Mouse (Mus musculus): ENCODE measurements at regions not wholly inside any gene's neighbourhood (a gene's known extent, or its start where the extent isn't known, plus 50 kb on each side); places are given as distances from the start of the nearest gene placed in this dataset.

DNA sequence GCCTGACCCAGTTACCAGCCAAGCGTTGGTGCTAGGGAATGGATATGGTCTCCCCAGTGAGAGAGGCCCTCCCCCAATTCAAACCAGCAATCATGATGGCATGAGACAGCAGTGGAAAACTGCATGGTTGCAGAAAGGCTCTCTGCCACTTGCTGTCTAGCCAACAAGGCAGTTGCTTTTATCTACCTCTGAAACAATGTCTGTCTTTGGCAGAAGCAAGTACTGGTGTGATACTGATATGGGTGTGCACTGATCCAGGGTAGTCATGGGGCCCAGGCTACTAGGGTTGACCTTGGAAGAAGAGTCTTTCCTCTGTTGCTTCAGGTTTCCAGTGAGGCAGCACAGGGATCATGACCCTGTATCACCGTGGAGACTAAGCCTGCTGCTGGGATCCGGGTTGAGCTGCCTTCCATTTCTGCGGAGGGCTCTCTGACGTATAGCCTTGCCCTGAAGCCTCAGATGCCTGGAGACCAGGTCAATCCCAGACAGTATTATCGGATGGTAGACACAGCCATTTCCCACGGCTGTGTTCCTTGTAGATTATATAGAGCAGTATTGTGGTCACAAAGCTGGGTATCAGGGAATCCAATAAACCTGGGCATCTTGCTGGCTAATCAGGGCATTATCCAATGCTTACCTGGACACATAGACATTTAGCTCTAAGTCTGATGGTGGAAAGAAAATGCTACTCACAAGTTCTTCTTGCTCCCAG lies 101.5 kb upstream of the Klf13 start:
- H3K4me1 ChIP-seq (replicated peaks), result no peaks in the 10 kb centered on the region
- 89% methylated on average over 7 of the region's 7 CpGs for WGBS

DNA sequence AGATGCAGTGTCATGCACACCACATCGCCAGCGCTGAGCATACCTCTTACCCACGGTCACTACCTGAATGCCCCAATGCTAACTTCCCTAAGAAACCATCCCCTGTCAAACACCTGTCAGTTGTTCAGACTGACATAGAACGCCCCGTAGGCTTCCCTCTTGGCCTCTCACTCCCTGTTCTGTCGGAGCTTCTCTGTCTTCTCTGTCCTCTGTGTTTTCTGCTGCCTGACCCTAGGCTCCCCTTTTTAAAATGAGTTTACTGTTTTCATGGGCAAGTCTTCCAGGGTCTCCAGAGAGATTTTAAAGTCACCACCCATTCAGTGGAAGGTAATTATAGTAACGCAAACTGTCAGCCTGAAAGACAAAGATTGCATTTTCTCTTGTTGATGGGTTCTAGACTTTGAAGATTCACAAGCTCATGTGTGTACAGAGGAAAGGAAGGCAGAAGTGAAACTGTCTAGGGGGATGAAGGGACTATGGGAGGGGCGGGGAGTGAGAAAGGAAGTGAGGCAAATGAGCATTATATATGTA lies 99.1 kb upstream of the Klf13 start:
- H3K9me3 ChIP-seq, result no peaks in the 10 kb centered on the region
- H3K4me1 ChIP-seq (replicated peaks), result no peaks in the 10 kb centered on the region
- no peaks in the 10 kb centered on the region for H3K36me3 ChIP-seq
- no peak overlapping the region for H3K4me2 ChIP-seq
- H3K4me3 ChIP-seq, result no peak overlapping the region
- no peak overlapping the region for H3K27ac ChIP-seq (replicated peaks)
- no peak overlapping the region for H3K9ac ChIP-seq
- ATAC-seq (ENCODE audit: low read depth), result no peak
- H3K27me3 ChIP-seq, result no peaks in the 10 kb centered on the region
- 85% methylated on average over 8 of the region's 8 CpGs for WGBS

More for the DNA sequence above, 101.5 kb upstream of the Klf13 start:
- ATAC-seq (ENCODE audit: low read depth), result no peak
- H3K9me3 ChIP-seq, result no peaks in the 10 kb centered on the region
- no peaks in the 10 kb centered on the region for H3K27me3 ChIP-seq
- H3K9ac ChIP-seq, result no peak overlapping the region
- no peak overlapping the region for H3K4me2 ChIP-seq
- H3K27ac ChIP-seq (replicated peaks), result no peak overlapping the region
- no peaks in the 10 kb centered on the region for H3K36me3 ChIP-seq
- H3K4me3 ChIP-seq, result no peak overlapping the region

DNA sequence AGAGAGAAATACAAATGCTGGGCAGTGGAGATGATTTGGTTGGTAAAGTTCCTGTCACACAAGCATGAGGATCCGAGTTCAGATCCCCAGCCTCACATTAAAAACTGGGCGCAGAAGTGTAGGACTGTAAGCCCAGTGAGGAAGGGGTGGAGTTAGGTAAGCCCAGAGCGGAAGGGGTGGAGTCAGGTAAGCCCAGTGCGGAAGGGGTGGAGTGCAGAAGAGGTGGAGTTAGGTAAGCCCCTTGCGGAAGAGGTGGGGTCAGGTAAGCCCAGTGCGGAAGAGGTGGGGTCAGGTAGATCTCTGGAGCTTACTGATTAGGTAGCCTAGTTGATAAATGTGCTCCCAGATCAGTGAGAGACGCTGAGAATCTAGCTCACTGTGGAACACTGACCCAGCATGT lies 97.4 kb upstream of the Klf13 start:
- Histone ChIP-seq H3K9ac (no peak overlapping the region), H3K4me3 (no peak overlapping the region), H3K9me3 (no peaks in the 10 kb centered on the region), H3K4me2 (no peak overlapping the region), H3K4me1 (replicated peaks) (no peaks in the 10 kb centered on the region), H3K27ac (replicated peaks) (no peak overlapping the region), H3K36me3 (no peaks in the 10 kb centered on the region), H3K27me3 (no peaks in the 10 kb centered on the region)
- no peak for ATAC-seq (ENCODE audit: low read depth)
- 89% methylated on average over 7 of the region's 7 CpGs for WGBS

DNA sequence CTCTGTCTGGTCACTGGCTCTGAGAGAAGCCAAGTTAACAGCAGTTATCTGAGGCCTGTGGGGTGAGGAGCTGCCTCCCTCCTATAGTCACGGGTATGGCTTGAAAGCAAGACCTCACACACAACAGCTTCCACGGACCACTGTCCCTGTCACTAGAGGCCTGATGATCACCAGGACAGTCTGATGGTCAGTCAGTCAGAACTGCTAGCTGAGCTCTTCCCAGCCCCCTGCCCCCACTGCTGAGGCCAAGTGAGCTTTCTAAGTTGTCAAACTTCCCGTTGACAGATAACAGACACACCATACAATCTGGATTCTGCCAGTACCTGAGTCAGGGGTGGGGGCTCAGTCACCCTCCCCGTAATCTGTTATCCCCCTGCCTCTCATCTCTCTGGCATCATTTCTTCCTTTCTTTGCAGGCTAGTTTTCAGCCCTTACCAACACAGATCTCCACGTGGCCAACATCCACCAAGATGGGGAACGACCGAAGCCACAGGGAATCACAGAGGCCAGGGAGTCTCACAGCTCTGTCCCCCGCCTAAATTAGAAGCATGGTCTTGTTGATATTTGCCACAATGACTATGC lies 96.4 kb upstream of the Klf13 start:
- H3K4me1 ChIP-seq (replicated peaks), result no peaks in the 10 kb centered on the region
- no peaks in the 10 kb centered on the region for H3K9me3 ChIP-seq
- H3K27me3 ChIP-seq, result no peaks in the 10 kb centered on the region
- no peak overlapping the region for H3K4me2 ChIP-seq
- H3K27ac ChIP-seq (replicated peaks), result no peak overlapping the region
- H3K4me3 ChIP-seq, result no peak overlapping the region
- no peak overlapping the region for H3K9ac ChIP-seq
- no peaks in the 10 kb centered on the region for H3K36me3 ChIP-seq
- WGBS, result 84% methylated on average over 8 of the region's 8 CpGs
- no peak for ATAC-seq (ENCODE audit: low read depth)

DNA sequence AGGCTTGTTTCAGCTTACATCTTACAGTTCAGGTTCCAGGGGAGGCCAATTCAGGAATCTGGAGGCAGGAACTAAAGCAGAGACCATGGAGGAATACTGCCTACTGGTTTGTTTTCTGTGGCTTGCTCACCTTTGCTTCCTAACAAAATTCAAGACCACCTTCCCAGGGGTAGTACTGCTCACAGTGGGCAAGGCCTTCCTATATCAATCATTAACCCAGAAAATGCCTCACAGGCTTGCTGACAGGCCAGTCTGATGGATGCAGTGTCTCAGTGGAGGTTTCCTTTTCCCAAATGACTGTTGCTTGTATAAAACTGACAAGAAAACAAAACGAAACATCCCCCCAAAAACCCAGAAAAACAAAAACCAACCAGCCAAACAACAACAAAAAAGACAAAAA lies 95.8 kb upstream of the Klf13 start:
- no peak overlapping the region for H3K4me2 ChIP-seq
- H3K9me3 ChIP-seq, result no peaks in the 10 kb centered on the region
- no peaks in the 10 kb centered on the region for H3K4me1 ChIP-seq (replicated peaks)
- H3K27ac ChIP-seq (replicated peaks), result no peak overlapping the region
- no peak overlapping the region for H3K9ac ChIP-seq
- H3K27me3 ChIP-seq, result no peaks in the 10 kb centered on the region
- 95% methylated on average over 1 of the region's 1 CpGs for WGBS
- no peaks in the 10 kb centered on the region for H3K36me3 ChIP-seq
- no peak for ATAC-seq (ENCODE audit: low read depth)
- no peak overlapping the region for H3K4me3 ChIP-seq

DNA sequence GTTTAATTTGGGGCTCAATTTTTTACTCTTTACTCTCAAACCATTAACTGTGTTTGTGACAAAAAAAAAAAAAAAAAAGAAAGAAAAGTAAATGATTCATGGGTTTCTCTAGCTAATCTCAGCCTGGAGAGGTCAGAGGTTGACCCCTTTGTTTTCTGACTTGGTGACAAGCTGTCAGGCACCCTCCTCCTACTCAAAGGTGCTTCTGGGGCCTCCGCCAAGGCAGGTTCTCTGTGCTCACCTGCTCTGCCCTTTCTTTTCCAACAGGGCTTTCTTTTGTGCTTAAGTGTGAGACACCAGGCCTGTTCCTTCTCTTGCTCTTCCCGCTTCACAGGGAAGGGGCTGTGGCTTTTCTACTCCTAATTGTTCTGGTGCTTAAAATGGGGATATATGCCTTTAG lies 94.7 kb upstream of the Klf13 start:
- no peak for ATAC-seq (ENCODE audit: low read depth)
- H3K9ac ChIP-seq, result no peak overlapping the region
- no peak overlapping the region for H3K4me2 ChIP-seq
- 0 out of 2 replicates have a peak, but pooled peaks cover 2% of the 10 kb centered on the region for H3K9me3 ChIP-seq
- no peaks in the 10 kb centered on the region for H3K27me3 ChIP-seq
- WGBS, result 69% methylated on average over 2 of the region's 2 CpGs
- no peaks in the 10 kb centered on the region for H3K36me3 ChIP-seq
- H3K27ac ChIP-seq (replicated peaks), result no peak overlapping the region
- no peaks in the 10 kb centered on the region for H3K4me1 ChIP-seq (replicated peaks)
- no peak overlapping the region for H3K4me3 ChIP-seq

DNA sequence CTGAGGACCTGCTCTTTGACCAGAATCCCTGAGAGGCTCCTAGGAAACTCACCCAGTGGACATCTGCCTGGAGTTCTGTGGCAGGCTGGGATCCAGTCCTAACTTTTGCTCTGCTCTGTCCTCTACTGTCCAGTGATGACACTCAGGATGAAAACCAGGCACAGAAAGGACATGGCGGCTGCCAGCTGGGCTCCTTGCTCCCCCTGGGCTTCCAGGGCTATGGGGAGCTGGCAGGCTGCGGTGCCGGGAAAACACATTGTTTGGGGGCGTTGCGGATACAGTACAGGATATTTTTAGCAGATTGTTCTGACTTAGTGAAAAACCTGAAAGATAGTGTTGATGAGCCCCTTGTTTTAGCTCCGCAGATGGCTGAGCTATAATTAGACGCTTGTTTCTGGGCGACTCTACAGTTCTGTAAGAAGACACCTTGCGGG lies 94.2 kb upstream of the Klf13 start:
- Histone ChIP-seq H3K4me1 (replicated peaks) (no peaks in the 10 kb centered on the region), H3K27me3 (no peaks in the 10 kb centered on the region), H3K9ac (no peak overlapping the region), H3K27ac (replicated peaks) (no peak overlapping the region), H3K9me3 (0 out of 2 replicates have a peak, but pooled peaks cover 5% of the 10 kb centered on the region), H3K36me3 (no peaks in the 10 kb centered on the region), H3K4me2 (no peak overlapping the region), H3K4me3 (no peak overlapping the region)
- 76% methylated on average over 9 of the region's 9 CpGs for WGBS
- no peak for ATAC-seq (ENCODE audit: low read depth)

DNA sequence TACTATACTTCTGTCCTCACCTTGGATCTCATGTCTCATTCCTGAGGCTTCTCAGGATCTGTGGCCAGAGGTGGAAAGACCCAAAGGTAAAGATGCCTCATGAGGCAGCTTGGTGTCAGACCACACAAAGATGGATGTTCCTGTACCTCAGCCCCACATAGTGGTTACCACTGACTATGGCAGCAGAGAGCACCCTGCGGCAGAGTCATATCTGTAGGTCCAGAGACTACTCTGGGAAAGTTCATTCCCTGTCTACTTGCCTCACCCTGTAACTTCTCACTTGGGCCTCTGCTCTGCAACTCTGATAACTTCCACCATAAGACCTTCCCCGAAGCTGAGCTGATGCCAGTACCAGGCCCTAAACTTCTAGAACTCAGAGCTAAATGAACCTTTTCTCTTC lies 91.9 kb upstream of the Klf13 start:
- ATAC-seq (ENCODE audit: low read depth), result no peak
- WGBS, result 93% methylated on average over 2 of the region's 2 CpGs

DNA sequence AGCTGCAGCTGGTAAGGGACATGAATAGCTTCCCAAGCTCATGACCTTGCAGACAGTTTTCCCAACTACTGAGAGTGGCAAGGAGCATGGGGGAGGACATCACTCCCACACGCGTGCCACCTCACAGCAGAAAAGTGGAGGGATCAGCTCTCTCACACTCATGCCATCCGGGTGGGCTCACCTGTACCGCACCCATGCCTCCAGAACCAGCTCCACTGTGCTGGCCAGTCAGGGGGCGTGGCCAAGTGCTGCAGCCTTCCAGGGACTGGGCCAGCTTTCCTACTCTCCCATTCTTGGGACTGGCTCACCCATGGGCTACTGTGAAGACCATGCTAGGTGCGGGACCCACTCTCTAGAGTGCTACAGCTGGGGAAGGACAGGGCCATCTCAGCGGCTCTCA lies 88.4 kb upstream of the Klf13 start:
- 0 out of 2 replicates have a peak, but pooled peaks cover 5% of the 10 kb centered on the region for H3K9me3 ChIP-seq
- H3K9ac ChIP-seq, result no peak overlapping the region
- ATAC-seq (ENCODE audit: low read depth), result no peak
- H3K36me3 ChIP-seq, result no peaks in the 10 kb centered on the region
- no peak overlapping the region for H3K4me2 ChIP-seq
- no peaks in the 10 kb centered on the region for H3K4me1 ChIP-seq (replicated peaks)
- no peaks in the 10 kb centered on the region for H3K27me3 ChIP-seq
- no peak overlapping the region for H3K27ac ChIP-seq (replicated peaks)
- WGBS, result 93% methylated on average over 7 of the region's 7 CpGs
- no peak overlapping the region for H3K4me3 ChIP-seq

More for the DNA sequence above, 91.9 kb upstream of the Klf13 start:
- Histone ChIP-seq H3K27ac (replicated peaks) (no peak overlapping the region), H3K9ac (no peak overlapping the region), H3K4me3 (no peak overlapping the region), H3K4me2 (no peak overlapping the region), H3K9me3 (0 out of 2 replicates have a peak, but pooled peaks cover 5% of the 10 kb centered on the region), H3K4me1 (replicated peaks) (no peaks in the 10 kb centered on the region), H3K27me3 (no peaks in the 10 kb centered on the region), H3K36me3 (no peaks in the 10 kb centered on the region)

DNA sequence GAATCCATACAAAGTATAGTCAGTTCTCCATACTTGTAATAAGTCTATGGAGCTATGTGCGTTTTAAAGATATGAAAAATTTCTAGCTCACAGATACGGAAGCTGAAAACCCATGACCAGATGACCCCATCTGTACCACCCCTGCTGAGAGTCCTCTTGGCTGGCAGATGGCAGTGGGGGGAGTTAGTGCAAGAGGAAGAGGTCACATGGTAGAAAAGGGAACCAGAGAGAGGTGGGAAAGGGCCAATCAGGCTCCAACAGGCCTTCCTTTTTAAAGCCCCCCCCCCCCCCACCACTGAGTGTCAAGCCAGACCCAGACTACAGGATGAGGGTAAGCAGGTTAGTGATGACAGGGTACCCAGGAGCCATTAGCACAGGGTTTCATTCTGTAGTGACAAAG lies 86.4 kb upstream of the Klf13 start:
- no peaks in the 10 kb centered on the region for H3K36me3 ChIP-seq
- H3K4me3 ChIP-seq, result no peak overlapping the region
- no peak overlapping the region for H3K27ac ChIP-seq (replicated peaks)
- WGBS, result 66% methylated on average over 2 of the region's 2 CpGs
- ATAC-seq (ENCODE audit: low read depth), result no peak
- no peaks in the 10 kb centered on the region for H3K27me3 ChIP-seq
- H3K4me1 ChIP-seq (replicated peaks), result peaks cover 7% of the 10 kb centered on the region
- no peak overlapping the region for H3K4me2 ChIP-seq
- H3K9me3 ChIP-seq, result 0 out of 2 replicates have a peak, but pooled peaks cover 5% of the 10 kb centered on the region
- H3K9ac ChIP-seq, result no peak overlapping the region

DNA sequence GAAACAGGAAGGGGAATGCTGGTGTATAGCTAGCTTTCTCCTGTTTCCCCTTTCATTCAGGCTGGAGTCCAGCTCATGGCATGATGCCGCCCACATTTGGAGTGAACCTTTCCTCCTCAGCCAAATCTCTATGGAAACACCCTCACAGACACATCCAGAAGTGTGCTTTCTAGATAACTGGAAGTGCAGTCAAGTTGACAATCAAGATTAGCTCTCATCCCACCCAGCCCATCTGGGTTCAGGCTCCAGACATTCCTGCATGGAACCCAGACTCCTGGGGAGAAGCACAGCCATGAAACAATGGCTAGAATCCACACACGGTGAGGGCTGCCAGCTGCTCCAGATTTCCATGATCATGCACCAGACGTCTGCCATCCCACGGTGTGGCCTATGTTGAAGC lies 85.5 kb upstream of the Klf13 start:
- Histone ChIP-seq H3K27me3 (no peaks in the 10 kb centered on the region), H3K27ac (replicated peaks) (no peak overlapping the region), H3K4me3 (no peak overlapping the region), H3K4me1 (replicated peaks) (peaks cover 7% of the 10 kb centered on the region), H3K9me3 (0 out of 2 replicates have a peak, but pooled peaks cover 5% of the 10 kb centered on the region), H3K4me2 (no peak overlapping the region), H3K9ac (no peak overlapping the region), H3K36me3 (no peaks in the 10 kb centered on the region)
- 85% methylated on average over 4 of the region's 4 CpGs for WGBS
- no peak for ATAC-seq (ENCODE audit: low read depth)

DNA sequence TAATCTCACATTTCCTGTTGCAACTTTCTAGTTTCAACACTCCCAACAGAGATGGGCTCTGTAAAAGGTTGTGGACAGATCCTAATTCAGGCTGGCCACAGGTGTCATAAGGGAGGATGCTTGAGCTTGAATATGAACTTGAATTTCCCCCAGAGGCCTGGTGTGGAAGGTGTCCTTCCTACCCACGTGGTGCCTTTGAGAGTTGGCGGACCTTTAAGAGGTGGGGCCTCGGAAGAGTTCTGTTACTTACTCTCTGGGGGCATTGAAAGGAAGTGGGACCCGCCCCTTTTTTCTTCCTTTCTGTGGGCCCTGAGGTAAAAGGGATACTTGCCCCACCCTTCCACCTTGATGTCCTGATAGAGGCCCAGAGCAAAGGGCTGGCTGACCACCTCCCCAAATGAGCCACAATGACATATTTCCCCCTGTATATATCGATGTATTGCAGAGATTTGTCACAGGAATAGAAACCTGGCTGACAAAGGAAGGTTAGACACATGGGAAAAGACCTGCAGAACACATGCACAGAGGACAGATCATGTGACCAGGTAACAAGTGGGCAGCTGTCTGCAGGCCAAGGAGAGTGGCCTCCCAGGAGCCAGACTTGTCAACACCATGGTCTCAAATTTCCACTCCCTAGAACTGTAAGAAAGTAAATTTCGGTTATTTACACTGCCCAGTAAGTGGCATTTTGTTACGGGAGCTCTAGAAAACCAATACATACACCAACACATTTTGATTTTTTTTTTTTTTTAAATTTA lies 84.2 kb upstream of the Klf13 start:
- 71% methylated on average over 7 of the region's 7 CpGs for WGBS
- Histone ChIP-seq H3K4me1 (replicated peaks) (peaks cover 7% of the 10 kb centered on the region), H3K9me3 (no peaks in the 10 kb centered on the region), H3K4me3 (no peak overlapping the region), H3K9ac (no peak overlapping the region), H3K27ac (replicated peaks) (no peak overlapping the region), H3K27me3 (no peaks in the 10 kb centered on the region), H3K4me2 (no peak overlapping the region), H3K36me3 (no peaks in the 10 kb centered on the region)
- no peak for ATAC-seq (ENCODE audit: low read depth)

Measured in neural tube, embryonic 13.5 days (tissue).